Mouse (Mus musculus) cerebellum, adult 2 months (tissue): ENCODE data around the gene Gbe1. TPM values are rescaled to one million over a fixed set of nuclear protein-coding genes. Genes with fewer than 3 reads are reported as not detected.

Source experiments
- DNase-seq, 2 experiments: peaks; one replicate each; pipeline ENCODE4 v3.0.0; 2021
- H3K27ac ChIP-seq: fragments of 200-500 bp; 2 replicates; pipeline ENCODE4 v1.5.1; 2012; ENCODE audit warnings: low read length, control low read depth, inconsistent platforms; ENCODE audit not compliant: insufficient read depth
- H3K27me3 ChIP-seq: fragments of 200-500 bp; 2 replicates; pipeline ENCODE4 v1.6.1; 2012; ENCODE audit warnings: inconsistent platforms, mild to moderate bottlenecking, low read length, moderate library complexity; ENCODE audit not compliant: control insufficient read depth, insufficient read depth
- H3K4me1 ChIP-seq: fragments of 200-500 bp; 2 replicates; pipeline ENCODE4 v1.6.1; 2011; ENCODE audit warnings: low read length; ENCODE audit not compliant: control insufficient read depth, insufficient read depth
- H3K4me3 ChIP-seq: fragments of 200-500 bp; replicated peaks from 2 replicates; pipeline ENCODE3; 2011; ENCODE audit warnings: mild to moderate bottlenecking, low read depth, low read length, control low read depth; ENCODE audit not compliant: insufficient read depth
- CTCF ChIP-seq: fragments of 200-500 bp; IDR thresholded peaks from 2 replicates; pipeline ENCODE4 v1.5.1; 2011; ENCODE audit warnings: low read depth, mild to moderate bottlenecking, control low read depth, low read length, moderate library complexity, borderline replicate concordance; ENCODE audit not compliant: insufficient read depth
- POLR2A ChIP-seq: fragments of 200-500 bp; IDR thresholded peaks from 2 replicates; pipeline ENCODE4 v1.6.1; 2011; ENCODE audit warnings: low read length, control low read depth, borderline replicate concordance; ENCODE audit not compliant: insufficient read depth
- WGBS: fragments of 180-500 bp; shearing (Covaris S2); methylation state at CpG from one replicate; pipeline ENCODE4 v1.1.7; 2018; 5-methylcytosine and 5-hydroxymethylcytosine counted together
- polyA plus RNA-seq: library from polyadenylated mRNA; depleted of rRNA; stranded (reverse); fragments of >200 nt; gene quantifications from 2 replicates; pipeline ENCODE4 v1.2.3, GENCODE M21; 2012

Gene Gbe1
- polyA plus RNA-seq, 1 experiment, result 10.2 TPM

DNA sequence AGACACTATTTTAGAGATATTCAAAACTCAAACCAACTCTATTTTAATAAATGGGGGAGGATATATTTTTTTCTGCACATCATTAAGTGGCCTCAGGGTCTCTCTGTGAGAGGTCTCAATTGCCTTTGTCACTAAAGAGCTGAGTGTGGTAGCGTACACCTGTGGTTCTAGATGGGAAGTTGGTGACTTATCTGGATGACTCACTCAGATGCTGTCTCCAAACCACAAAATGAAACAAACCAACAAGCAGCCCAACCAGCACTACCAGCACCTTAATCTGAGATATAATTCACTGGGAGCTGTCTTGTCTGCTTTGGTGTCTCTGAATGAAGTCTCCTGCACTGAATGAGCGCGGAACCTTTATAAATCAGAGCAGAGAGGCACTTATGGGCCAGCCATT lies 51.5 kb downstream of the Gbe1 start:
- Histone ChIP-seq H3K4me1 (no peaks in the 10 kb centered on the region), H3K27me3 (no peaks in the 10 kb centered on the region), H3K27ac (no peak overlapping the region), H3K4me3 (no peak overlapping the region)
- no peak for DNase-seq
- no peak for TF ChIP-seq POLR2A
- no peak for TF ChIP-seq CTCF
- WGBS, result 94% methylated on average over 3 of the region's 3 CpGs

DNA sequence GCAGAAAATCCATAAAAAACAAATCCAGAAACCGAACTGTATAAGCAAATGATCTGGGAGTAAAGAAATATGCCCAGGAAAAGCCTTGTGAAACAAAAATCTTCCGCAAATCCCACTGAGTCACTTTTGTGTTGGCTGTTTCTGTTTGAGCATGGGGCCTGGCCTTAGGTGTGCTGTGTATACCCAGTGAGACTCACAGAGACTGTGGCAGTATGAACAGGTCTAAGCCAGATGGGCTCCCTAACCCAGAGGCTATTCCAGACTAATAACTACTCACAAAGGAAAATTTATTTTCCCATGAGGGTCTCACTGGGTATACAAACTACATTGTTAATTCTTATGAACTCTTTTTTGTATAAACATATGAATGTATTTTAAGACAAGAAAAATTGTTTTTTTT lies 67.3 kb downstream of the Gbe1 start:
- Histone ChIP-seq H3K27ac (no peak overlapping the region), H3K4me3 (no peak overlapping the region), H3K27me3 (no peaks in the 10 kb centered on the region), H3K4me1 (no peaks in the 10 kb centered on the region)
- no peak for TF ChIP-seq POLR2A
- 89% methylated on average over 2 of the region's 2 CpGs for WGBS
- DNase-seq, result no peak

- Histone ChIP-seq H3K4me1 (no peaks in the 10 kb centered on the region), H3K27me3 (no peaks in the 10 kb centered on the region), H3K27ac (no peak overlapping the region), H3K4me3 (no peak overlapping the region)
- 92% methylated on average over 1 of the region's 1 CpGs for WGBS
- DNase-seq, result no peak
- TF ChIP-seq POLR2A (no peak), CTCF (no peak)
Observed at GRCm38 (mm10) chr16:70385494-70385893, 71.7 kb downstream of the Gbe1 start.

DNA sequence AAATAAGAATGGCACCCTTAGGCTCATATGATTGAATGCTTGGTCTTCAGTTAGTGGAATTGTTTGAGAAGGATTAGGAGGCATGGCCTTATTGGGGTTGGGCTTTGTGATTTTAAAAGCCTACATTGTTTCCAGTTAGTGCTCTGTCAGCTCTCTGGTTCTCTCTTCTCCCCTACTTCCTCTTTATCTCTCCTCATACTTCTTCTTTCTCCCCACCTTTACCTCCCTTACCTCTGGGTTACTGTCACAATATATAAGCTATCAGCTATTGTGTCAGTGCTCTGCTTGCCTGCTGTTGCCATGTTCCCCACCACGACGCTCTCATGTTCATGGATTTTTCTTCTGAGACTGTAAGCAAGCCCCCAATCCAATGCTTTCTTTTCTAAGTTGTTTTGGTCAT lies 73.6 kb downstream of the Gbe1 start:
- H3K27ac ChIP-seq, result no peak overlapping the region
- TF ChIP-seq CTCF (no peak), POLR2A (no peak)
- 94% methylated on average over 2 of the region's 2 CpGs for WGBS
- no peaks in the 10 kb centered on the region for H3K4me1 ChIP-seq
- DNase-seq, result no peak
- no peak overlapping the region for H3K4me3 ChIP-seq
- no peaks in the 10 kb centered on the region for H3K27me3 ChIP-seq

DNA sequence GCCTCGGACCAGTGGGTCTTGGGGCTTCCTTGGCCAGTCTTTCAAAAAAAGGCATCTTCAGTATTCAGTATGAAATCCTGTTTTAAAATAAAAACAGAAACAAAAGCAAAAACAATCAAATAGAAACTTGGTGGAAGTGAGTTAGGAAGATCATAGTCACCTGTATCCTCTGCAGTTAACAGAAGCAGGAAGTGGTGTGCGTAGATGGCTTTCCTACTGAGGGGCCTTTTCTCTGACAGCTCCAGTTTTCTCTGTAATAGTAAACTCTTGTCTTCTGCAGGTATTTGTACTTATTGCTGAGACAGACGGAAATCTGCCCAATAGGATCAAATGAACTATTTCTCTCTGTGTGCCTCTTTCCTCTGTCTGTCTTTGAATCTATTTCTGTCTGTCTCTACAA lies 81.5 kb downstream of the Gbe1 start:
- H3K4me1 ChIP-seq, result no peaks in the 10 kb centered on the region
- no peaks in the 10 kb centered on the region for H3K27me3 ChIP-seq

DNA sequence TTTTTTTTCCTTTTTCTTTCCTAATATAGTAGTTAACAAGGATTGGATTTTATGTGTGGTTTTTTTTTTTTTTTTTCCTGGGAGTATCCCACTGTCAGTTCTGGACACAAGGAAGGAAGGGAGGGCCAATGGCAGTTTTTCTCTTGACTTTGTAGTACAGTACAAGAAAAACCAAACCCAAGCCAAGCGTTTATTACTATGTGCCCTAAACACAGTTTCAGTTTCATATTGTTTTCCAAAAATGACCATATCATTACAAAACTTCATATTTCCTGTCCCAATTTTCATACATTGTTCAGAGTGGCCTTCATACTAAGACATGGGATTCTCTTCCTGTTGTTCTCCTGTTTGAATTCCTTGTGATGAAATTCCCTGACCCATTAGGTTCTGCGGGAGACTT lies 94.0 kb downstream of the Gbe1 start:
- no peak for TF ChIP-seq POLR2A
- TF ChIP-seq CTCF, result no peak
- 92% methylated on average over 2 of the region's 2 CpGs for WGBS
- Histone ChIP-seq H3K27me3 (no peaks in the 10 kb centered on the region), H3K4me1 (no peaks in the 10 kb centered on the region), H3K4me3 (no peak overlapping the region), H3K27ac (no peak overlapping the region)
- no peak for DNase-seq

More for the DNA sequence above, 81.5 kb downstream of the Gbe1 start:
- TF ChIP-seq POLR2A (no peak), CTCF (no peak)
- Histone ChIP-seq H3K4me3 (no peak overlapping the region), H3K27ac (no peak overlapping the region)
- no peak for DNase-seq
- 91% methylated on average over 3 of the region's 3 CpGs for WGBS

DNA sequence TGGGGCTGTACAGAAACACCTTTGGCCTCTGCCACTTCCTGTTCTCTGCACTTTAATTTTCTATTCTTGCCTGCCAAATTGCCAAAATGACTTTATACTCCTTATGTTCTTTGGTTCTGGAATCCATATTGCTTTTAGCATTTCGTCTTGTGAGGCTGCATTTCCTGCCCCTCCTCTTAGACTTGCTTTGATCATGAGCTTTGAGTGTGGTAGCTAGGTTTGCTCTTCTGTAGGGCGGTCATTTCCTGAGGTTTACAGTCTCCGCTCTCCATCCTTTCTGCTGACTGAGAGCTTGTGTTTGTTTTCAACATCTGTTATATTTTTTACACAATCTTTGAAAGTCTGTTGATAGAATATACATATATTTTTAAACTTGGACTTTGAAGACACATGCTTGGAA lies 107.3 kb downstream of the Gbe1 start:
- Histone ChIP-seq H3K4me1 (no peaks in the 10 kb centered on the region), H3K27me3 (no peaks in the 10 kb centered on the region), H3K4me3 (no peak overlapping the region), H3K27ac (no peak overlapping the region)
- 83% methylated on average over 3 of the region's 3 CpGs for WGBS
- no peak for TF ChIP-seq POLR2A
- TF ChIP-seq CTCF, result no peak
- no peak for DNase-seq

- Histone ChIP-seq H3K4me1 (no peaks in the 10 kb centered on the region), H3K4me3 (no peak overlapping the region), H3K27me3 (no peaks in the 10 kb centered on the region), H3K27ac (no peak overlapping the region)
- TF ChIP-seq CTCF (no peak), POLR2A (no peak)
- 78% methylated on average over 6 of the region's 6 CpGs for WGBS
- DNase-seq, result no peak
Observed at GRCm38 (mm10) chr16:70449520-70449919, 135.8 kb downstream of the Gbe1 start.
